Mouse (Mus musculus) induced T-regulatory cell, adult 2 months (primary cell): Measurements from ENCODE around the gene Arfip1.

ENCODE experiments used
- DNase-seq: peaks from one replicate; pipeline ENCODE4 v3.0.0-alpha.2; 2012; ENCODE audit warnings: low read depth

The Arfip1 gene

DNA sequence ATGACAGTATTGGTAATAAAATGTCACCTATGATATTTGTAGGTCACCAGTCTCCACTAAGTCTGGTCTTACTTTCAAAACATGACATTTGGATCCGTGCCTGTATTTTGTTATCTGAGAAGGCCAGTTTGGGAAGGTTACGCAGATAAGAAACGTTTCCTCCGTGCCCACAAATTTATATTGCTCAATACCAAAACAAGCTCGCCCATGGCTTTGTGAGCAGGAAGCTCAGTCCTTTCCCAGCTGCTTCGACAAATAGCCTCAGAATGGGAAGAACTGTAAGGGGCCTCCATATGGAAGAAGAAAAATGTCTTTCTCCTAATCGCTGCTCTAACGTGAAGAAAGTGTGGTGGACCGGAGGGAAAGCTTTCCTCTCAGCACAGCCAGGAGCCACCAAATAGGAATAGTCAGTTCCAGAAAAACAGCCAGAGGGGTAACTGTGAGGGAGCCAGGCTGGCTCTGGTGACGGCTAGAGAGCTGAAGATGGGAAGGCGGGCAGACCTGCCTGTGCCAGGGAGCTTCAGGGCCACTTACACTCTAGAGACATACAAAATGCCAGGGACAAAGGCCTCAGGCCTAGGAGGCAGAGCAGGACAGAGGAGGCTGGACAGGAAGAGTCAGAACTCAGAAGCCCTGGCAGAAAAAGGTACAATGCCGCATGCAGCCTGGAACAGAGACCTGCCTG is 126.5 kb downstream of the Arfip1 start:
- DNase-seq, result no peak

DNA sequence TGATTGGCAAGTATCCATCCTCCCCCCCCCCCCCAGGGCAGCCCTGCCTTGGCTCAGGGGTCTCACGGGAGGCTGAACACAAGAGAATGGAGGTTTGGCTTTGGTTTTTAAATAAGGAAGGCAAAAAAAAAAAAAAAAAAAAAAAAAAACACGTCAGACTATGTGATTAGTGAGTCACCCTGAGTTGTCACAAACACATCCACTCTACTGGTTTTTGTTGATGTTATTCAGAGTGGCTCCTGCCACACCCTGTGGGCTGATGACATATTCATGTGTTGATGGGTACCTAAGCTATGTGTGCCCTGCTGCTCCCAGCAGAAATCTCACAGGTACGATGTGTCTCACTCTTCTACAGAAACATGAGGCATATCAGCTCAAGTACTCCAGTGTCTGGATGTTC is 131.8 kb downstream of the Arfip1 start:
- DNase-seq, result peak; percentile 3

DNA sequence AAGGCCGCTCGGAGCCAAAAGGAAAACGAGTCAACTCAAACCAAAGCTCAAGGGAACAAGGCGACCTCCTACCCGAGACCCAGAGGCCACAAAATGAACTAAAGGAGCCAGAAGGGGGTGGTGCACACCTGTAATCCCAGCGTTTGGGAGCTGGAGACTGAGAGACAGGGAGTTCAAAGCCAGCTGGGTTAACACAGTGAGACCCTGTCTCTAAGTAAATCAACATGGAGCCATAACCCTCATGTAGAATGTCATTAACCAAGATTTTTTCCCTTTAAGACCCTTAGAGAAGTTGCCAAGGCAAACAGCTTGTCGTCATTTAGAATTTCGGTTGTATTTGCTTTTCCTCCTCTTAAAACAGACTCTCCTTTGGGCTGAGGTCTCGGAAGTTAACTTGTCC is 133.4 kb downstream of the Arfip1 start:
- no peak for DNase-seq

DNA sequence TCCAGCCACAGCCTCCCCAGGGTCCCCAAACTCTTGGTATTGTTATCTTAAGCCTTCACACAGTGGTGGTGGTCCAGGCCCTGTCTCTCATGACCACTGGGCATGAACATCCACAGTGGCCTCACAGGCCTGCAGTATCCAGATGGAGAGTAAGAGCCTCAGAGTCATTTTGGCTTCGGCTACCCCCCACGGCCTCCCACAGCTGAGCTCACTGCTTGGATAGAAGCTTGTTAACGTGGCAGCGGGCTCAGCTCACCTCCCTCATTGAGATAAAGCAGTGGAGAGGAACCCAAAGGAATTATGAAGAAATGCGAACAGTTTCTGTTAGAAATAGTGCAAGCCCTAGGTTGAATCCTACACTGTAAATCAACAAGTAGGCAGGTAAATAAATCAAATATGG is 134.6 kb downstream of the Arfip1 start:
- DNase-seq, result no peak
